Mouse (Mus musculus) layer of hippocampus, postnatal 10 days (tissue): ENCODE measurements around the gene Ntn5. TPM values are rescaled to one million over a fixed set of nuclear protein-coding genes. Genes with fewer than 3 reads are reported as not detected.

ENCODE experiments used
- DNase-seq, 2 experiments: peaks; one replicate each; pipeline ENCODE4 v3.0.0; 2021; ENCODE audit warnings: low spot score in 2 of 2
- total RNA-seq, 2 experiments: library from RNA; stranded (reverse); gene quantifications; 2 replicates each; pipeline ENCODE4 v1.2.3; 2021

Gene Ntn5
- total RNA-seq, 2 experiments from 2014 or later: 0.75 to 1.0 TPM

DNA sequence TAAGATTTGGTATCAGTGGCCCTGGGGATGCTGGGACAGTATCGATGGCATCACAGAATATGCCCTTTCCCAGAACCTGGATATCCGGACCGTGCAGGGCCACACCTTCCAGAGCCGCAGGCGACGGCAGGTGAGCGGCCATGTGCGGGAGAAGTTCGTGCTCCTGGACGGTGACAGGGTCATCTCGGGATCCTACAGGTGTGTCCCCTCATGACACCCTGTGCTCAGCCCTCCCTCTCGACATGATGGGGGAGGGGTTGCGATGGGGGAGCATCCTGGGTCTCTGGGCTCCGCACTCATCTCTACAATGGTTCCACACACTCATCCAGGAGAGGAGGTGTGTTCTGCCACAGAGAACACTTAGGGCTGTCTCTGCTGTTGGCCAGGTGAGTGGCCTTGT, 40.0 kb downstream of the Ntn5 start:
- DNase-seq: no peak

DNA sequence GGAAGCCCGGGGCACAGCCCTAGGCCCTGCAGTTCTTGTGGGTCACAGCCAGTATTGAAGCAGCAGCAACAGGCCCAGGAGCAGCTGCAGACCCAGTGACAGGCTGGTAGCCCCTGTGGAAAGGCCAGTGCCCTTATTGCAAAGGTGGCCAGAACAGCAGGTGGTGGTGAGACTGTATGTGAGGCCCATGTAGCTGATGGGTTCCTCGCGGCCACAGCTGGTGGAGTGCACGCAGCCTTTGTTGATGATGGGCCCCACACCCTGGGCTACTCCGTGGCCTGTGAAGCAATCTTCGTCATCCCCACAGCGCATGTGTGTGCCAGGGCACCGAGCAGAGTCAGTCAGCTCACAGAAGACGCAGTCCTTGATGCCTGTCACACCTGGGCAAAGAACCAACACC, 41.3 kb downstream of the Ntn5 start:
- no peak for DNase-seq

DNA sequence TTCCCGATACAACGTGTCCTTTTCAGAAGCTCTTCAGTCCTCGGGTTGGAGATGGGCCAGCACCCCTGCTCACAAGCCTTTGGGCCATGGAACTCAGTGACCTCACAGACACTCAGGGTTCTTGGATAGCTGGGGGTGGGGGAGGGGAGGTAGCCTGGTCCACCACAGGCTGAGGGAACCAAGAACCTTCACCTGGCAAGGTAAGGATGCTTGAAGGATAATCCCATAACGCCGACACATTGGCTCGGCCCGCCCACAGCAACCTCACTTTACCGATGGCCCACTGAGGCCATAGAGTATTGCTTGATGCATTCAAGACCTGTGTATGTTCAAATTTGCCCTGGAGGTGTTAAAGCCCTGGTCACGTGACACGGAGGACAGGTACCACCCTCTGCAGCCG, 41.9 kb downstream of the Ntn5 start, which contains the start of gene Spaca4:
Gene Spaca4 (minus strand): TSS at position 101 of the 400 bp plus-strand sequence.
- DNase-seq: no peak

DNA sequence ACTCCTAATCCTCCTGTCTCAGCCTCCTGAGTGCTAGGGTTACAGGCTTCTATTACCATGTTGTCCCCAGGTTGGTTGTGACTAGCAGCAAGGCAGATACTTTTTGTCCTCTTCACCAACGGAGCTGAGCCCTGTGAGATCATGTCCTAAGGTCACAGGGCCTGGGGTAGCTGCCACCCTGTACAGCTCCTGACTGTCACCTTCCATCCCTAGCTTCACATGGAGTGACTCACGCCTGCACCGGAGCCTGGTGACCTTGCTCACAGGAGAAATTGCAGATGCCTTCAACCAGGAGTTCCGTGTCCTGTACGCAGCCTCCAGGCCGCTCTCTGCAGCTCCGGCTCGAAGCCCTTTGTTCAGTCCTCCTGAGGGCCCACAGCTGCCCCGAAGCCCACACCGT, 42.6 kb downstream of the Ntn5 start:
- DNase-seq: no peak

DNA sequence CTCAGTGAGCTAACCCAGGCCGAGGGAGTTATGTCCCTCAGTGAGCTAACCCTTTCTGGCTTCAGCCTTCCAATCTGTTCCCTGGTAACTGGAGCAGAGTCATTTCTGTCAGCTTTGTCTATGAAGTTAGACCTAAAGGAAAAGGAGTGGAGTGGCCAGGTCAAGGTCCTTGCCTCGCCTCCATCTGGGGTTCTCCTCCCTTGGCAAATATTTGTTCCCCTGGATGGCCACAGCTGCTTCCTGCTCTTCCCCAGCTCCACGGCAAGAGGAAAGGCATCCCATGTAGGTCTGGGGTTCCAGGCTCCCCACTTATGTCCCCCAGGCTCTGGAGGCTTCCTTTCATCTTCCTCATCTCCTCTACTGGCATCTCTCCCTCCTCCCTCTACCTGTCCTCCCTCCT, 43.8 kb downstream of the Ntn5 start:
- no peak for DNase-seq

DNA sequence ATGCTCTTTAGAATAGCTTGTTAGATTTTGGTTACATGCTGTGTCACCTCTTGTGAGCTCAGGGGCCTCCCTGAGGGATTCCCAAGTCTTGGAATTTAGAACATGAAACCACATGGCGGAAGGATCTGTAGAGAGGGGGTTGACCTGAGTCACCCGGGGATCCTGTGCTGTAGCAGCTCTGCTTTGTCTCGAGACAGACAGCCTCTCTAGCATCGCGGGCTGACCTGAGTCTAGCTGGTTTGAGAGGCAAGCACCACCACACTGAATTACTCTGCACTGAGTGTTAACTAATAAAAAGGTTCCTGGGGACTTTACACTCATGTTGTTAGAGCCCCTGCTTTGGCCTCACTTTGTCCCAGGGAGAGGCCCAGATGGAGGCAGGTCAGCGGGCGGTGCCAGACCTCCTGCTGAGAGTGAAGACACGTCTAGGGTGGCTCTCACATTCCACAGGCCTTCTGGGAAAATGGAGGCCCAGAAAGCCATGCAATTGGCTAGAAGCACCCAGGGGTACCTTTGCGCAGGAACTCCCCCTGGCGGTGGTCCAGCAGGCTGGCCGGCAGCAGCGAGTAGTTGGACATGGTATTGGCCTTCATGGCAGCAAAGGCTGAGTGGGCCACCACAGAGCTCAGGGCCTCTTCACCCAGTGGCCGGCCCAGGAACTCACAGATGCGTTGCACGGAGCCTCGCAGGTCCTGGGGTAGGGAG, 47.1 kb downstream of the Ntn5 start:
- no peak for DNase-seq

DNA sequence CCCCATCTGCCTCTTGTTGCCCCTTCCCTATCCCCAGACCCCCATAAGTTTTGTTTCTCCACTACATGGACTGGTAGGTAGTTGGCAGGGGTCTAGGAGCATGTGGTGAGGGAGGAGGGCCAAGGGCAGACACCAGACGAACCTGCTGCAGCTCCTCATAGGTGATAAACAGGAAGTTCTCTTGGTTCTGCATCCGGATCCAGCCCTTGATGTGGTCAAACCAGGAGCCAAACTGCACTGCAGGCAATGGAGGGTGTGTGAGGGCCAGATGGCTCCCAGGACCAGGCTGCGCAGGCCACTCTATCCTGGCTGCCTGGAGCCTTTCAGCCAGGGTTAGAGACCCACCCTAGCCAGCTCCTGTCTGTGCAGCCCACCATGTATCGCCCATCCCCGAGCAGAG, 49.7 kb downstream of the Ntn5 start:
- DNase-seq: no peak

DNA sequence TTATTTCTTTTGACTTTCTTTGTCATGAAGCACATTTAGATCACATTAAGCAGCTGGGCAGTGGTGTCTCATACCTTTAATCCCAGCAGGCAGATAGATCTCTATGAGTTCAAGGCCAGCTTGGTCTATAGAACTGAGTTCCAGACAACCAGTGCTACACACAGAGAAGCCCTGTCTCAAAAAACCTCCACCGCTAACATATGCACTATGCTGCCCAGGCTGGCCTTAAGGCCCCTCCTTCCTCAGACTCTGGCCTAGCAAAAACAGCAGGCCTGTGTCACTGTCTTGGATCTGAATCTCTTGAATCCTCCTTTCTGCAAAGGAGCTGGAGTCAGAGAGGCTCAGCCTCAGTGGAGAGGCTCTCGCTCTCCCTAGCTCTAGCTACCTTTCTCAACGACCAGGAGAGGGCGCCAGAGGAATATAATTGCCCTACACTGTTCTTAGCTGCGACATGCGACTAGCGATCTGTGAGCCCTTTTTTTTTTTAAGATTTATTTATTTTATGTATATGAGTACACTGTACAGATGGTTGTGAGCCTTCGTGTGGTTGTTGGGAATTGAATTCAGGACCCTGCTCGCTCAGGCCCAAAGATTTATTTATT, 55.4 kb downstream of the Ntn5 start:
- DNase-seq: peak; percentile 89

DNA sequence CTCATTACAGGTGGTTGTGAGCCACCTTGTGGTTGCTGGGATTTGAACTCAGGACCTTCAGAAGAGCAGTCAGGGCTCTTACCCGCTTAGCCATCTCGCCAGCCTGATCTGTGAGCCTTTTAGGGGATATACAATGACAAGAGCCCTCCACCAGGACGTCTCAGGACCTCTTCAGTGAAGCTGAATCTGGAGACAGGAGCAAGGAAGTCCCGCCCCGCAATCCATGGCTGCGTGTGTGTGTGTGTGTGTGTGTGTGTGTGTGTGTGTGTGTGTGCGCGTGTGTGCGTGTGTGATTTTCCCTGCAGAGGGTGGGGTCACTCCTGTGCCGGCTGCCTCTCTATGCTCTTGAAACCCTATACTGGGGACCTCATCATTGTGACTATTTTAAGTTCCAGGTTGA, 56.0 kb downstream of the Ntn5 start:
- DNase-seq: no peak

DNA sequence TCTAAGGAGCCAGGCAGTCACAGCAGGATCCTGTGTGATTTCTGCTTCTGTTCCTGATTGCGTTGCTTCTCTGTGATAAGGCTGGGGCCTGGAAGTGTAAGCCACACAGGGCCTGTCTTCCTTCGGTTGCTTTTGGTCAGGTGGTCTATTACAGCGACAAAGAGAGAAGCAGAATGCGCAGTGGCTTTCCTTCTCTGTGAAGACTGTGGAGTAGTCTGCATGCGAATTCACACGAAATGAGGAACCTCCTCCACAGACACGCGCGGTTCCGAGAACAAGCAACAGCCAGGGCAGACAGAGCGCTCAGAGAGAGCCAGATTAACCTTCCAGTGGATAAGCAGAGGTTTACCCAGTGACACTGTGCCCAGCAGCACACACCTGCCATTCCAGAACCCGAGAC, 57.5 kb downstream of the Ntn5 start:
- no peak for DNase-seq

DNA sequence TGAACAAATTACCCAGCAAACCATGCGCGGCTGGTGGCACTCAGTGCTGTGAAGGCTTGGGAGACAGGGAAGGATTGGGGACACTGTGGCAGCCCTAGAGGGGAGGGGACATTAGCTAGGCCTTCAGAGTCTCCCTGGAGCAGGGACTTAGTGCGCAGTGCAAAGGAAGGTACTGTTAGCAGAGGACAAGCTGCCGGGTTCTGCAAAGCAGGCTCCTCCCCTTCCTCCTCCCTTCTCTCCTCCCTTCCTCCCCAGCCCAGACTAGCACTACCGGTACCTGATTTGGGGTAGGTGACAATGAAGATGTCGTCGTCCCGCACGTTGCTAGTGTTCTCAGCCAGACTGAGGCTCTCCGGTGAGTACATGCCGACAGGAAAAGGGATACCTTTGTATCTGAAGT, 58.0 kb downstream of the Ntn5 start:
- no peak for DNase-seq

DNA sequence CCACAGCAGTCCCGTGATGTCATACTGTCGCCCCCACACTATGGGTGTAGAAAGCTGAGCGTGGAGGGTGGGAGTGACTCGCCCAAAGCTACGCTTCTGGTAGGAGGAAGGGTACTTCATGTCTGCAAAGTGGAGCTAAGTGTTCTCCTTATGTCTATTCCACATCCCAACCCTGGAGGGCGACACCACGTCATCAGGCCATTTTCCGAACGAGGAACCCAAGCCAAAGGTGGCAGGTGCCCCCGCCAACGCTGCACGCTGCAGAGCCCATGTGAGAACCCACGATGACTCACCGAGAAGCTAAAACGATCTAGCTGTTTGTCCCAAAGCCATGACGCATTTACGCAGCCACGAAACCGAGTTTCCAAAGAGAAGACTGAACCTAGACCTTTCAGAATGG, 58.5 kb downstream of the Ntn5 start:
- peak; percentile 73 to 75 for DNase-seq

Other genes starting within 250 kb of the Ntn5 start
- gene Gys1, start 249.2 kb upstream of the Ntn5 start, total RNA-seq: 10 to 100 TPM; 18.9 to 20.9 TPM
- gene Ruvbl2, start 245.9 kb upstream of the Ntn5 start, total RNA-seq: 10 to 100 TPM; 44.5 to 44.9 TPM
- gene Ftl1, start 224.1 kb upstream of the Ntn5 start, total RNA-seq: 100 to 1,000 TPM; 429 to 433 TPM
- gene Bax, start 217.1 kb upstream of the Ntn5 start, total RNA-seq: 100 to 1,000 TPM; 103 to 123 TPM
- gene Tulp2, start 202.1 kb upstream of the Ntn5 start, total RNA-seq: under 1 TPM in 1 of 2 experiments, not detected in 1; 0.23 TPM
- gene Gm45808, start 197.2 kb upstream of the Ntn5 start, total RNA-seq: 1 to 10 TPM; 1.2 to 1.4 TPM
- gene Dhdh, start 195.2 kb upstream of the Ntn5 start, total RNA-seq: 1 to 10 TPM; 2.0 to 2.6 TPM
- gene Nucb1, start 173.6 kb upstream of the Ntn5 start, total RNA-seq: 100 to 1,000 TPM; 107 to 117 TPM
- 10 to 100 TPM; 23.6 to 29.3 TPM for gene Ppp1r15a, start 157.8 kb upstream of the Ntn5 start, total RNA-seq
- under 1 TPM; 0.80 to 0.94 TPM for gene Plekha4, start 157.7 kb upstream of the Ntn5 start, total RNA-seq
- not detected for gene Hsd17b14, start 129.1 kb upstream of the Ntn5 start, total RNA-seq
- 10 to 100 TPM; 20.8 to 22.9 TPM for gene Bcat2, start 113.9 kb upstream of the Ntn5 start, total RNA-seq
- gene Fgf21, start 68.5 kb upstream of the Ntn5 start, total RNA-seq: not detected
- gene Fut1, start 66.7 kb upstream of the Ntn5 start, total RNA-seq: under 1 TPM; 0.20 to 0.71 TPM
- not detected for gene Izumo1, start 62.2 kb upstream of the Ntn5 start, total RNA-seq
- 10 to 100 TPM; 13.9 to 14.5 TPM for gene Rasip1, start 56.5 kb upstream of the Ntn5 start, total RNA-seq
- 1 to 10 TPM; 1.7 TPM for gene Mamstr, start 44.0 kb upstream of the Ntn5 start, total RNA-seq
- gene Fut2, start 17.6 kb upstream of the Ntn5 start, total RNA-seq: under 1 TPM in 1 of 2 experiments, not detected in 1; 0.22 TPM
- gene Sec1, start 10.4 kb downstream of the Ntn5 start, total RNA-seq: under 1 TPM; 0.14 to 0.18 TPM
- gene Car11, start 15.8 kb downstream of the Ntn5 start, total RNA-seq: 100 to 1,000 TPM; 121 to 131 TPM
- 10 to 100 TPM; 37.1 to 43.4 TPM for gene Dbp, start 21.1 kb downstream of the Ntn5 start, total RNA-seq
- 100 to 1,000 TPM; 497 to 584 TPM for gene Rpl18, start 31.4 kb downstream of the Ntn5 start, total RNA-seq
- gene Sphk2, start 34.0 kb downstream of the Ntn5 start, total RNA-seq: 10 to 100 TPM; 27.3 to 27.7 TPM
- under 1 TPM; 0.34 to 0.51 TPM for gene Fam83e, start 37.2 kb downstream of the Ntn5 start, total RNA-seq
- not detected for gene Spaca4, start 41.8 kb downstream of the Ntn5 start, total RNA-seq
- 100 to 1,000 TPM; 298 to 311 TPM for gene Lmtk3, start 99.7 kb downstream of the Ntn5 start, total RNA-seq
- gene Sult2b1, start 100.6 kb downstream of the Ntn5 start, total RNA-seq: 10 to 100 TPM; 11.8 to 12.0 TPM
- 100 to 1,000 TPM; 180 to 184 TPM for gene Cyth2, start 130.6 kb downstream of the Ntn5 start, total RNA-seq
- 1 to 10 TPM; 2.0 to 2.6 TPM for gene Kcnj14, start 140.8 kb downstream of the Ntn5 start, total RNA-seq
- 10 to 100 TPM; 27.0 to 27.3 TPM for gene Grwd1, start 146.9 kb downstream of the Ntn5 start, total RNA-seq
- 10 to 100 TPM; 85.4 to 99.2 TPM for gene Kdelr1, start 188.8 kb downstream of the Ntn5 start, total RNA-seq
- gene Grin2d, start 194.4 kb downstream of the Ntn5 start, total RNA-seq: 10 to 100 TPM; 32.1 to 33.4 TPM
- under 1 TPM in 1 of 2 experiments, not detected in 1; 0.40 TPM for gene Syngr4, start 212.7 kb downstream of the Ntn5 start, total RNA-seq
- 10 to 100 TPM; 23.9 TPM for gene Tmem143, start 212.9 kb downstream of the Ntn5 start, total RNA-seq
- 1 to 10 TPM; 6.2 TPM for gene Emp3, start 237.4 kb downstream of the Ntn5 start, total RNA-seq
- 1 to 10 TPM; 4.2 to 5.3 TPM for gene Ccdc114, start 240.1 kb downstream of the Ntn5 start, total RNA-seq